Mouse (Mus musculus) MN1 (cell line): ENCODE data around the gene Gramd1a.

Experiments used
- DNase-seq: peaks from one replicate; pipeline ENCODE4 v3.0.0-alpha.2; 2016; ENCODE audit warnings: low spot score

Gene Gramd1a

DNA sequence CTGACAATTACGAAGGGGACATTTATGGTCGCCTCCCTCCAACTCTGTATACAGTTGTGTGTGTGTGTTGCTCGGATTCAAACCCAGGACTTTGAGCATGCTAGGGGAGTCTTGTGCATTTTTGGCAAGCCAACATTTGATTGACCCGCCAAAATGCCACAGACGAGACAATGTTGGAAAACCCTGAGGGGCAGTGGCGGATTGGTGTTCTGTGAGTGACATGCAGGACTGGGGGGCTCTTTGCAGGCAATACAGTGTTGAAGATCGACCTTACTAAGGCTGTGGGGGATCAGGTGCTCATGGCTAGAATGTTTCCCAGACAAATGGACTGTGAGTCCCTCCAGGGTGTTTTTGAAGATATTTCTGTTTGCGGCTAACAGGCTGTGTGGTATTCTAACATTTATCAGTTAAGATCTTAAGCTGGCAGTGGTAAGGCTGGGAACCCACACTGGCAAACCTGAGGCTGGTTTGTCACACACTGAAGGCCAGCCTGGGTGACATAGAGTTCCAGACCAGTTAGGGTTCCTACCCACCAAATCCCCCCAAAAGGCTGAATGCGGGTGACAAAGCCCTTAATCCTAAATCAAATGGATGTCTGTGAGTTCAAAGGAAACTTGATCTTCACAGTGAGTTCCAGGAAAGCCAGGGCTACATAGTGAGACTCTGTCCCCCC, 58.7 kb downstream of the Gramd1a start:
- DNase-seq = no peak

DNA sequence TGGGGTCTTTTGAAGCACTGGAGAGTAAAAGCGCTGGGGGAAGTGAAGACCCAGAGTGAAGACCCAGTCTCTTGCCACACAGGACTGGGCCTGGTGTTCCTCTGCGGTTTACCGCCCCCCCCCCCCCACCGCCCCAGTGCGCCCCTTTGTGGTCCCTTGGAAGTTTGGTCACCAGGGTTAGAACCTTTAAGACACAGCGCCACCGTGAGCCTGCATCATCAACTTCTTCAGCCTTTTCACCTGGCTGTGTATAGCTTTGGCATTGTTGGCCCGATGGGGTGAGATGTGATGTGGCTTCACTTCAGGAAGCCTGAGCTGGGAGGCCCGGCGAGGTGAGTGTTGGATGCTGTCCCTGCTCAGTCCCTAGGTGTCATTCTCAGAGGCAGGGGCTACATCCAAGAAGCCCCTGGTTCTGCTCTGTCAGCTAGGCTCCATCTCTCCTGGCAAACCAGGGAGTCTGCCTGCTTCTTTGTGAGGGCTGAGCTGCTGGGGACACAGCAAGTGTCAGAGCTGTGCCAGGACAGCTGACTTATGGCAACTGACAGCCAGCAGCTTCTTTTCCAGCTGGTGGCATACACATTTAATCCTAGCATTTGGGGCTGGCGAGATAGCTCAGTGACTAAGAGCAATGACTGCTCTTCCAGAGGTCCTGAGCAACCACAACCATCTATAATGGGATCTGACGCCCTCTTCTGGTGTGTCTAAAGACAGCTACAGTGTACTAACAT, 60.8 kb downstream of the Gramd1a start:
- DNase-seq = no peak

DNA sequence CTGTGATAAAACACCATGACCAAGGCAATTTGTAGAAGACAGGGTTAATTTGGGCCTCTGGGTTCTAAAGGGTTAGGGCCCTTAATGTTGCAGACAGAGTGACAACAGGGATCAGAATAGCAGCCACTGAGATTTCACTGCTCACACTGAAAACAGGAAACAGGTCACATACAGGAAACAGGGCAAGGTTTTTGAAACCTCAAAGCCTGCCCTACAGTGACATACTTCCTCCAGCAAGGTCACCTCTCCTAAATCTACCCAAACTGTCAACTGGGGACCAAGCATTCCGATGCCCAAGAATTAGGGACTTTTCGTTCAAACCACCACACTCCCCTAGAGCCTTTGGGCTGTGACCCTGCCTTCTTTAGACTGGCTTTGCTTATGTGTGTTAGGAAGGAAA, 66.0 kb downstream of the Gramd1a start:
- no peak for DNase-seq

DNA sequence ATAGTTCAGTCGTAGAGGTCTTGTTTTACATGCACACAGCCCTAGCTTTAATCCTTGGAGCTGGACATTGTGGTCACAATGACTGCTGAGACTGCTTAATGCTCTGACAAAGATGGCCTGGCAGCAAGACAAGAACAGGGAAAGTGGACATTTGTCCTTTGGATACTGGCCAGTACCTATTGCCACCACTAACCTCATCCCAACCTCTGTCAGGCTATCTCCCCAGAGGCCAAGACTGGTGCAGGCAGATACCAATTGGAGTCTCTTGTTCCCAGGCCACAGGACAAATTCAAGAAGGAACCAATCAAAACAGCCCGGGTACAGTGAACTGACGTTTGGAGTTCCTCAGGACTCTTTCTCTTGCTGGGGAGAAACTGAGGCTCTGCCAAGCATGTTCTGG, 67.5 kb downstream of the Gramd1a start:
- no peak for DNase-seq

DNA sequence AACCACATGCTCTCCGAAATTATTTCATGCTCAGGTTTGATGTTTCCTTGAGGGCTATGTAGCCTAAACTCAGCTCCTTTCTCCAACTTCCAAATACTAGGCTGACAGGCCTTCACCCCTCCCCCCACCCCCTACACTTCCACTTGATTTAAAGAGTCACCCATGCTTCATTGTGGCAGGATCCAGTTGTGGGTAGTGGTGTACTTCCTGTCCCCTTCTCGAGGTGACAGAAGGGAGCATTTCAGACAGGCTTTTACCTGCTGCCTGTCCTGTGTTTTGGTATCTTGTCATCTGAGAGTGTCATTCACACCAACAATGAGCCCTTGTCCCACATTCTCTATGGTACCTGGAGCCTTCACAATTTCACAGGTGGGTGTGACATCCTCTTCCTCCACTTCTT, 68.4 kb downstream of the Gramd1a start:
- DNase-seq = no peak

DNA sequence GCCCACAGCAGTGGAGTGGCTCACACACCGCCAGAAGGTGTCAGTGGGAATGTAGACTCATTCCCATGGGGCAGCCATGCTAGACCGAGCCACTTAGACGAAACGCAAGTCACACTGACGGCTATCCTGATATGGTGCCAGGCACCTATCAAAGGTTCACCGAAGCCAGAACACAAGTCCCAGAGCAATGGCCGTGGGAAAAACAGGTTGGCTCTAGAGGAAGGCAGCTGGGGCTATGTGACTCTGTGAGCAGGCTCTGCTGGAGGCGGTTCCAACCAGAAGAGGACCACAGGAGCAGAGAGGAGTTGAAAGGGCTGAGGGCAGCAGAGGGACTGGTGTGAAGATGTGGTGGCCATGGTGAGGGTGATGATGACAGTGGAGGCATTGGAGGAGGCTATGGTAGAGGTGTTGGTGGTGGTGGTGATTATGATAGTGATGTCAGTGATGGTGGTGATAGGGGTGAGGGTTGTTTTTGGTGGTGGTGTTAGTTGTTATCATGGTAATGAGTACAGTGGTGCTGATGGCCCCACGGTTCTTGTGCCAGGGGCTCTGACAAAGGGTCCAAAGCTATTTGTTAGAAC, 69.4 kb downstream of the Gramd1a start:
- DNase-seq = no peak

DNA sequence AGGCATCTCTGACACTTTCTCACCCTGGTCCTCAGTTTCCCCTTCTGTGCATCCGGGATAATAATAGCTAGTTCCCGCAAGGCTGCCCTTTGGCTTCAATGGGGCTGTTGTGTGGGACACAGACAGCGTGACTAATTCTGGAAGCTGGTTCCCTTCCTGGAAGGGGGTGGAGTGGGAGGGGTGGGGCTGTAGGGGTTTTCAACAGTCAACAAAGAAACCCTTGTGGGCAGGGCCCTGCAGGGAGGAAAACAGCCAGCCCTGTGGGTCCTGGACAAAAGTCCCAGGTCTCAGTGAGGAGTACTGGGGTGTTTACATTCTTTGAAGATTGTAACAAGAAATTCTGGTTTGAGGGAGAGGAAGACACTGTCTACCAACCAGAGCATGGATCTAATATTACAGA, 70.5 kb downstream of the Gramd1a start:
- DNase-seq = no peak

DNA sequence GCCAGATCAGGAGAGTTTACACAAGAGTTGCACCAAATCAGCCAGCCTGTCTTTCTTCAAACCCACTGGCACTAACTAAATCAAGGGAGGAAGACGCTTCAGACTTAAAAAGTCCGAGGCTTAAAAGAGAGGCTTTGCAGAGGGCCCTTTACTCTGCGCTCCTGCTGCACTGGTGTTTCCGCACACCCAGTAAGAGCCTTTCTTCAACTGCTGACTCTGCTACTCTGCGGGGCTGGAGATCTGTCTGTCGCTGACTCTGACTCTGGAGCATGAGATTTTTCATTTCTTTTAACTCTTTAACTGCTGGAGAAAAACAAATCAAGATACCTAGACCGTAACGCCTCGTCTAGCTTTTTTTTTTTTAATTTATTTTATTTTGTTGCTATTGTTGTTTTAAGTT, 71.6 kb downstream of the Gramd1a start:
- DNase-seq = no peak

DNA sequence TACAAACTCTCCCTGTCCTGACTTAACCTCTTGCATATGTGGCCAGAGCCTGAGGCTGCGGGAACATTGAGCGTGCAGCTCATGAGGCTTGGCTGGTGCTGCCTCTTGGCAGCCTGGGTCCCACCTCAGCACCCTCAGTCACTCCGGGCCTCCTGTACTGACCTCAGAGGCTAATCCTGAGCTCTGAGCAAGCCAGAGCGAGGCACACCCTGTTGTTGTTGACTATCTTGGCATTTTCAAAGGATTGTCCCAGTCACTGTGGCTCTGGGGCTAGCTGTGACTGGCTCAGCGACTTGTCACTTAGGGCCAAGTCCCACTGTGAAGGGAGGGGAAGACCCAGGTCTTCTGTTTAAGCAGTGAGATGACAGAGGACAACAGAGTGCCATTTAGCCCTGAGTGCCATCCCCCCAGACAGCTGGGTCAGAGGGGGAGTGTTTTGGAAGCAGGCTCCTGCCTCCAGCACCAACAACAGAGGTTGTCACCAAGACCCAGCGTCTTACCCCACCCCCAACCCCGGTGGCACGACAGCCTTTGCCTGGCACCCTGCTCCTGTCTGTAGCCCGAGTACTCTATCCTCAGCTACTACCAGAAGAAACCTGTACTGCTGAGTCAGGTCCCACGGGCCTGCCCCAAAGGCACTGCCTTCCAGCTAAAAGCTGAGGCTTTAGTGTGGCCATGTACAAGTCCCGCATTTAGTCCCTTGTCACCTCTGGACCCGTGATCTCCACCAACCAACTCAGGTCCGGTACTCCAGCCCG, 72.7 kb downstream of the Gramd1a start:
- no peak for DNase-seq

DNA sequence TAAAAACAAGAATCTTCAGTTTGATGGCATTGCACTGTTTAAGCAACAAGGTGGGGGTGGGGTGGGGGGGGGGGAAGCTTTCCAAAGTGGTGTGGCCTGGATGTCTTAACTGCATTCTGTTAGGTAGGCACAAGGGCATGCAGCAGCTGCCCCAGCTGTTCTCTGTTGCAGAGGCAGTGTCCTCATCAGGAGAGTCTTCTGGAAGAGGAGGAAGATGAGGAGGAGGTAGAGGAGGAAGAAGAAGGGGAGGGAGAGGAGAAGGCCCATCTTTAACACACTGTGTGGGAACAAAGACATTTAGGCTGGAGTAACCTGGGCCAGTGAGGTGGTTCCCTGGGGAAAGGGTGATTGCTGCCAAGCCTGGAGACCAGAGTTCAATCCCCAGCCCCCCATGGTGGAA, 73.6 kb downstream of the Gramd1a start:
- no peak for DNase-seq

DNA sequence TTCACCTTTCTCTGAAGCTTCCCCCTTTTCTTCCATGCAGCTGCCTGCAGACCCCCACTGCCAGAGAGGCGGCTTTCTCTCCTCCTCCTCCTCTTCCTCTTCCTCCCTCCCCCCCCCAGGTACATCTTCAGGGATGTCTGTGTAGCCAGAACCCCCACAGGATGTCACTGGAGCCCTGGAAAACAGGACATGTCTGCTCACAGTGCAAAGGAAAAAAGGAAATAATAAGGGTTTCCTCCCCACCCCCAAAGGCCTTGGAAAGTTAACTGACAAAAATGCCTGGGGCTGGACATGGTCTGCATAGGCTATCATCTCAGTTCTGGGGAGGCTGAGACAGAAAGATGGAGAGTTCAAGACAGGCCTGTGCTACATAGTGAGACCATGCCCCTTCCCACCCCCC, 74.6 kb downstream of the Gramd1a start:
- DNase-seq = no peak

DNA sequence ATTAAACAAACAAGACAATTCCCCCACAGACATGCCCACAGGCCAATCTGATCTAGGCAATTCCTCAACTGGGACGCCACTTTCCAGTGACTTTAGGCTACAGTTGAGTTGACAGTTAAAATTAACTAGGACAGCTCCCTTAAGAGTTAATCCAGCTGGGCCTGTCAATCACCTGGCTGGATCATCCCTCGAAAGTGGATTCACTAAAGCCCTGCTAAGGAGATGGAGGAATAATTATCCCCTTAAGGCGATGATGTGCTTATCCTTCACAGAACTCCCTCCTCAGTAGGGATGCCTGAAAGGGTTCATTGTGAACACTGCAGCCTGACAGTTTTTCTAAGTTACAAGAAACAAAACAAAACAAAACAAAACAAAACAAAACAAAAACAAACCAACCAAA, 75.1 kb downstream of the Gramd1a start:
- DNase-seq = no peak
